Mouse (Mus musculus) kidney, adult 2 months (tissue): Measurements from ENCODE around the gene Wdr66. TPM values are rescaled to one million over a fixed set of nuclear protein-coding genes. Genes with fewer than 3 reads are reported as not detected.

Experiments
- DNase-seq: peaks from one replicate; pipeline ENCODE4 v3.0.0; 2021
- H3K27ac ChIP-seq: fragments of 200-500 bp; 2 replicates; pipeline ENCODE4 v1.5.1; 2012; ENCODE audit warnings: low read depth, low read length, control low read depth, inconsistent platforms; ENCODE audit not compliant: insufficient read depth
- H3K27me3 ChIP-seq: fragments of 200-500 bp; replicated peaks from 2 replicates; pipeline ENCODE4 v1.6.1; 2012; ENCODE audit warnings: mild to moderate bottlenecking, moderate library complexity, low read length, inconsistent platforms; ENCODE audit not compliant: control insufficient read depth, insufficient read depth
- H3K36me3 ChIP-seq: fragments of 200-500 bp; 2 replicates; pipeline ENCODE4 v1.6.1; 2012; ENCODE audit warnings: mild to moderate bottlenecking, moderate library complexity, low read length, inconsistent platforms; ENCODE audit not compliant: control insufficient read depth, insufficient read depth
- H3K4me1 ChIP-seq: fragments of 200-500 bp; 2 replicates; pipeline ENCODE4 v1.6.1; 2011; ENCODE audit warnings: low read length; ENCODE audit not compliant: control insufficient read depth, insufficient read depth
- H3K4me3 ChIP-seq: fragments of 200-500 bp; 2 replicates; pipeline ENCODE4 v1.5.1; 2011; ENCODE audit warnings: mild to moderate bottlenecking, low read depth, low read length, control low read depth; ENCODE audit not compliant: insufficient read depth
- CTCF ChIP-seq: fragments of 200-500 bp; conservative IDR thresholded peaks from 2 replicates; pipeline ENCODE4 v1.5.1; 2011; ENCODE audit warnings: low read depth, mild to moderate bottlenecking, control low read depth, low read length, moderate library complexity, mixed read lengths; ENCODE audit not compliant: insufficient read depth, insufficient read length
- POLR2A ChIP-seq: fragments of 200-500 bp; IDR thresholded peaks from one replicate; pipeline ENCODE4 v1.6.1; 2011; ENCODE audit warnings: low read depth, low read length, control low read depth
- WGBS: fragments of 180-500 bp; shearing (Covaris S2); methylation state at CpG from one replicate; pipeline ENCODE4 v1.1.7; 2018; 5-methylcytosine and 5-hydroxymethylcytosine counted together
- polyA plus RNA-seq: library from polyadenylated mRNA; depleted of rRNA; stranded (reverse); fragments of >200 nt; gene quantifications from 2 replicates; pipeline ENCODE4 v1.2.3, GENCODE M21; 2012

Wdr66 gene
- polyA plus RNA-seq, 1 experiment, result 2.9 TPM

- Histone ChIP-seq H3K4me3 (no peak overlapping the region), H3K4me1 (no peaks in the 10 kb centered on the region), H3K36me3 (no peaks in the 10 kb centered on the region), H3K27ac (no peak overlapping the region), H3K27me3 (no peaks in the 10 kb centered on the region)
- TF ChIP-seq CTCF, result no peak
- TF ChIP-seq POLR2A, result no peak
- 39% methylated on average over 11 of the region's 11 CpGs for WGBS
- DNase-seq, result no peak
Observed at GRCm38 (mm10) chr5:123270917-123271316, 19.0 kb downstream of the Wdr66 start.

GRCm38 (mm10) chr5:123272927-123273326, 21.0 kb downstream of the Wdr66 start:
- Histone ChIP-seq H3K27ac (no peak overlapping the region), H3K4me3 (no peak overlapping the region), H3K27me3 (no peaks in the 10 kb centered on the region), H3K4me1 (no peaks in the 10 kb centered on the region), H3K36me3 (no peaks in the 10 kb centered on the region)
- WGBS, result 77% methylated on average over 5 of the region's 5 CpGs
- TF ChIP-seq CTCF (no peak), POLR2A (no peak)
- DNase-seq, result no peak

GRCm38 (mm10) chr5:123276636-123277341, 24.9 kb downstream of the Wdr66 start:
- Histone ChIP-seq H3K4me1 (no peaks in the 10 kb centered on the region), H3K27me3 (no peaks in the 10 kb centered on the region), H3K27ac (no peak overlapping the region), H3K36me3 (no peaks in the 10 kb centered on the region), H3K4me3 (no peak overlapping the region)
- no peak for DNase-seq
- 75% methylated on average over 9 of the region's 9 CpGs for WGBS
- TF ChIP-seq CTCF (no peak), POLR2A (no peak)

- no peak overlapping the region for H3K4me3 ChIP-seq
- no peaks in the 10 kb centered on the region for H3K36me3 ChIP-seq
- H3K4me1 ChIP-seq, result no peaks in the 10 kb centered on the region
- no peak for DNase-seq
- TF ChIP-seq CTCF, result no peak
- no peak for TF ChIP-seq POLR2A
- WGBS, result 56% methylated on average over 7 of the region's 7 CpGs
- no peaks in the 10 kb centered on the region for H3K27me3 ChIP-seq
- H3K27ac ChIP-seq, result no peak overlapping the region
Observed at GRCm38 (mm10) chr5:123277342-123277701, 25.4 kb downstream of the Wdr66 start.

- H3K27me3 ChIP-seq, result no peaks in the 10 kb centered on the region
- H3K27ac ChIP-seq, result no peak overlapping the region
- 88% methylated on average over 4 of the region's 4 CpGs for WGBS
- no peak for TF ChIP-seq POLR2A
- no peak for TF ChIP-seq CTCF
- H3K4me1 ChIP-seq, result no peaks in the 10 kb centered on the region
- no peak for DNase-seq
- no peak overlapping the region for H3K4me3 ChIP-seq
- no peaks in the 10 kb centered on the region for H3K36me3 ChIP-seq
Observed at GRCm38 (mm10) chr5:123277704-123278103, 25.8 kb downstream of the Wdr66 start.

- Histone ChIP-seq H3K27ac (no peak overlapping the region), H3K27me3 (no peaks in the 10 kb centered on the region), H3K4me1 (no peaks in the 10 kb centered on the region), H3K36me3 (no peaks in the 10 kb centered on the region), H3K4me3 (no peak overlapping the region)
- no peak for TF ChIP-seq CTCF
- no peak for TF ChIP-seq POLR2A
- no peak for DNase-seq
- WGBS, result 91% methylated on average over 4 of the region's 4 CpGs
Observed at GRCm38 (mm10) chr5:123279248-123279647, 27.3 kb downstream of the Wdr66 start.

- WGBS, result 76% methylated on average over 9 of the region's 9 CpGs
- no peaks in the 10 kb centered on the region for H3K36me3 ChIP-seq
- H3K4me3 ChIP-seq, result no peak overlapping the region
- H3K4me1 ChIP-seq, result no peaks in the 10 kb centered on the region
- H3K27ac ChIP-seq, result no peak overlapping the region
- DNase-seq, result no peak
- no peaks in the 10 kb centered on the region for H3K27me3 ChIP-seq
- TF ChIP-seq CTCF (no peak), POLR2A (no peak)
Observed at GRCm38 (mm10) chr5:123281336-123282136, 29.6 kb downstream of the Wdr66 start.
